Mouse (Mus musculus) regulatory T cell (primary cell): ENCODE results near the gene Lars2.

ENCODE experiments used
- in situ Hi-C: fragments of 300-600 bp; cut with MboI, MseI; formaldehyde crosslinking; loops from one replicate; pipeline ENCODE4 v1.15.1; 2025; ENCODE audit warnings: high pct_unique_total_duplicates

The Lars2 gene

GRCm38 (mm10) chr9:123475569-123475968 lies 108.8 kb downstream of the Lars2 start:
- in situ Hi-C loops: no loop called here

- in situ Hi-C loops: no loop called here
Observed at GRCm38 (mm10) chr9:123478031-123478585, 111.4 kb downstream of the Lars2 start.

- in situ Hi-C loops: no loop called here
Observed at GRCm38 (mm10) chr9:123478586-123479195, 112.0 kb downstream of the Lars2 start, which contains the start of gene Limd1. Gene Limd1, plus strand, starts transcription at chr9:123478706.

- in situ Hi-C loops: no loop called here
Observed at GRCm38 (mm10) chr9:123479196-123479669, 112.5 kb downstream of the Lars2 start.

- in situ Hi-C loops: no loop called here
Observed at GRCm38 (mm10) chr9:123479876-123480252, 113.1 kb downstream of the Lars2 start.

GRCm38 (mm10) chr9:123480253-123480921 lies 113.7 kb downstream of the Lars2 start:
- in situ Hi-C loops: no loop called here

GRCm38 (mm10) chr9:123481136-123481535 lies 114.4 kb downstream of the Lars2 start:
- in situ Hi-C loops: no loop called here

- in situ Hi-C loops: no loop called here
Observed at GRCm38 (mm10) chr9:123483598-123483997, 116.9 kb downstream of the Lars2 start.

- in situ Hi-C loops: loop anchor here (5.0 kb wide), 1 partner anchor 42 kb away; the partner anchor contains the start of gene Sacm1l
Observed at GRCm38 (mm10) chr9:123484830-123485229, 118.1 kb downstream of the Lars2 start.

- in situ Hi-C loops: loop anchor here (5.0 kb wide), 1 partner anchor 42 kb away; the partner anchor contains the start of gene Sacm1l
Observed at GRCm38 (mm10) chr9:123485561-123485960, 118.8 kb downstream of the Lars2 start.

GRCm38 (mm10) chr9:123486635-123487034 lies 119.9 kb downstream of the Lars2 start:
- in situ Hi-C loops: loop anchor here (5.0 kb wide), 1 partner anchor 41 kb away; the partner anchor contains the start of gene Sacm1l

- in situ Hi-C loops: loop anchor here (5.0 kb wide), 1 partner anchor 38 kb away; the partner anchor contains the start of gene Sacm1l
Observed at GRCm38 (mm10) chr9:123489073-123489472, 122.3 kb downstream of the Lars2 start.

GRCm38 (mm10) chr9:123489727-123490343 lies 123.1 kb downstream of the Lars2 start:
- in situ Hi-C loops: loop anchor here (5.0 kb wide), 1 partner anchor 37 kb away; the partner anchor contains the start of gene Sacm1l

- in situ Hi-C loops: no loop called here
Observed at GRCm38 (mm10) chr9:123490930-123491329, 124.2 kb downstream of the Lars2 start.

- in situ Hi-C loops: no loop called here
Observed at GRCm38 (mm10) chr9:123491917-123492585, 125.3 kb downstream of the Lars2 start.

- in situ Hi-C loops: no loop called here
Observed at GRCm38 (mm10) chr9:123496665-123497064, 129.9 kb downstream of the Lars2 start.

GRCm38 (mm10) chr9:123497906-123498305 lies 131.2 kb downstream of the Lars2 start:
- in situ Hi-C loops: no loop called here

- in situ Hi-C loops: no loop called here
Observed at GRCm38 (mm10) chr9:123500480-123500879, 133.8 kb downstream of the Lars2 start.

- in situ Hi-C loops: no loop called here
Observed at GRCm38 (mm10) chr9:123503171-123503834, 136.6 kb downstream of the Lars2 start.

GRCm38 (mm10) chr9:123504325-123504724 lies 137.6 kb downstream of the Lars2 start:
- in situ Hi-C loops: no loop called here

GRCm38 (mm10) chr9:123505598-123505997 lies 138.9 kb downstream of the Lars2 start:
- in situ Hi-C loops: no loop called here
